Mouse (Mus musculus): ENCODE data around the gene Cars2.
A peak's percentile ranks its signal among the peaks of the same experiment; 100 is the strongest.
"Not testable (repeated sequence)": the region's sequence is repeated elsewhere in the genome, so short reads cannot be mapped to it uniquely, and the experiment has no call there.

Cars2 gene

DNA sequence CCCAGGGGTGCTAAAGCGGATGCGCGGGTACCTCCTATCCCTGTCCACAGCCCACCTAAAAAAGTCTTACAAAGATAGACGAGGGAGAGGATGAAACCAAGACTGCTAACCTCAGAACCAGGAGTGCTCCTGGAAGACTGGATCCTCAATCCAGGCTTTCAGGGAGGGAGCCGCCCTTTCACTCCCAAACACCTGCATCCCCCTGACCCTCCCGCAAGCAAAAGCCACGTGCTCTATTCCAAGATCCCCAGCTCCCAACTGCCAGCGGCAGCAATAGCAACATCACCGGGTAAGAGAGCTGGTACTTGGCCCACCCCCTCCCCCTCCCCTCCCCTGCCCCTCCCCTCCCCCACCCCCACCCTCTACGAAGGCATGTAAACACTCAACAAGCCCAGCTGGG is 75.2 kb downstream of the Cars2 start:
- DNase-seq (ENCODE audit: low spot score) = no peak

DNA sequence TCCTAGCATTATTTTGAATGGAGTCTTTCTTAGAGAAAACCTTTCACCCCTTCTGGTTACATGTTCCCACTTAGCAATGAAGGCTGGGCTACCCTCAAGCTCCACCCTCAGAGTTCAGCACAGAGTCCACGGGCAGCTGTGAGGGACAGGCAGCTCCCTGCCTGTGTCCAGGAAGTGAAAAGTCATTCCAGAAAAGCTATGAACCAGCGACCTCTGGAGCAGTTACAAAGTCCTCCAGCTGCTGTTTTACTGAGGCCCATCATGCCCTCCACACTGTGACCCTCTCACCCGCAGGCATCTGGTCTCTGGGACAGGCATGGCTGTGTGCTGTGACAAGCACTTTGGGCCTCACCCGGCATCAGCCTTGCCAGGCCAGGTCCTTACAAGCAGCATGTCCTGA is 77.5 kb downstream of the Cars2 start:
- peak; percentile 74 for DNase-seq (ENCODE audit: low spot score)

DNA sequence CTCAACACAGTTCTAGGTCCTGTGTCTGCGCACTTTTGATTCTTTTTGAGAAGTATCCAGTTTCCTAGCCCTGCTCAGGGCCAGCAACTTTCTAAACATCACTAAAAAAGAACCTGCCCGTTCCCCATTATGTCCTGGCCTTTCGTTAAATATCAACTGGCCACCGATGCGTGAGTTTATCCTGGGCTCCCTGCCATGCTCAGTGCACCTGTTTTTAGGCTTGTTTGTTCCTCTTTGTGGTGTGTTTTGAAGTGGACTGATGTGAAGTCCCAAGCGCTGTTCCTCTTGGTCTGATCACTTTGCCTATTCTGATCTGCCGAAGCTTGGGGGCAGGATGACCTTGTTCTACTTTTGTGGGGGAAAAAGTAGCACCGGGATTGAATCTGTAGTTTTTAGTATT is 79.3 kb downstream of the Cars2 start:
- no peak for DNase-seq (ENCODE audit: low spot score)

DNA sequence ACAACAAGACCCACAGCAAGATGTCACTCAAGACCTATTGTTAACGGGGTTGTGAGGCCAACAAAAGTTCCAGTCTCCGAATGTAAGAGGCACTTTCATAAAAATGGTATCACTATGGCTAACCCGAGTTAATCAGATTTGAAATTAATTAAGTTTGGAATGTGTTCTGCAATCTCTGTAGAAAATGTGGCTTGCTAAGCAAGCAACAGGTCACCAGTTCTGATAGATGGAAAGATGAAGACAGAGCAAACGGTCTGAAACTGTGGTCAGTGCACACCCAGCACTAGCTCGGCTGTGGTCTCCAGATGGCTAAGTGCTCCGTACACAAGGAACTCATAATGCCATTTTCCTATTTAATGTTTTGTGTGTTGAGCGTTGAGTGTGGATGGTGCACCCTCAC is 79.9 kb downstream of the Cars2 start:
- DNase-seq (ENCODE audit: low spot score) = no peak

DNA sequence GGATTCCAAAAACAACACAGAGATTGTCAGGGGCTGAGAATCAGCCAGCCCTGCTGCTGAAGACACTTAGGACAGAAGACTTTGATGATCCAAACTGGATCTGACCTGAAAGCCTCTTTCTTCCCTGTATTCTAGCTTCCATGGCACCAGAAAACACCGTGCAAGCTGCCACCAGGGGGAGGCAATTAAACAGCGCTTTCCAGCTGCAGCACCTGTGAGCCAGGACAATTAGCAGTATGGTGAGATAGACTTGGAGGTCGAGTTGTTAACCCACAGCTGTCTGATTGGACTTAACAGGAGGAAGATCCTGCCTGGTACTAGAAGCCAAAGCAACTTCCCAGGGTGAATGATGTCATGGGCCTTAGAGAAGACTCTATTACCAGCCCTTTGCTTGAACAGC is 81.5 kb downstream of the Cars2 start:
- DNase-seq (ENCODE audit: low spot score) = peak; percentile 62

DNA sequence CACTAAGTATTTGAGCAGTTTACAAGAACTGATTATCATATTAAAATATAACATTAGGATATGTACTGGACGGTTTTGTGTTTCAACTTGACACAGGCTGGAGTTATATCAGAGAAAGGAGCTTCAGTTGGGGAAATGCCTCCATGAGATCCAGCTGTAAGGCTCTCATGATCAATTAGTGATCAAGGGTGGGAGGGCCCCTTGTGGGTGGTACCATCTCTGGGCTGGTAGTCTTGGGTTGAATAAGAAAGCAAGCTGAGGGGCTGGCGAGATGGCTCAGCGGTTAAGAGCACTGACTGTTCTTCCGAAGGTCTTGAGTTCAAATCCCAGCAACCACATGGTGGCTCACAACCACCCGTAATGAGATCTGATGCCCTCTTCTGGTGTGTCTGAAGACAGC is 84.1 kb downstream of the Cars2 start:
- DNase-seq (ENCODE audit: low spot score) = not testable (repeated sequence)

DNA sequence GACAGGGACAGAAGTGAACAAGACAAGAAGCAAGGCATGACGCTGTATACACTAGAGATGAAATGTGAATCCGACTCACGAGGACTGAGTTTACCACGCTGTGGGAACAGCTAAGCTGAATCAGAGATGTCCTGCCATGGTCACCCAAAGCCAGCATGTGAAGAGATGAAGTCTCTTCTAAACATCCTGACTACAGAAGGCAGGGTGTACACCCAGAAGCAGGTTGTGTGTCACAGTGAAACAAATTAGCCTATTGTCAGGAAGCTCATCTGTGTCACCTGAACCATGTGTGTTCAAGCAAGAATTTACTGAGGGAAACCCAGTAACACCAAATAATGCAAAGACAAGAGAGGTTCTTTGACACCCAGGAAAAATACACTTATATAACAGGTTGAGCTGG is 85.0 kb downstream of the Cars2 start:
- no peak for DNase-seq (ENCODE audit: low spot score)

DNA sequence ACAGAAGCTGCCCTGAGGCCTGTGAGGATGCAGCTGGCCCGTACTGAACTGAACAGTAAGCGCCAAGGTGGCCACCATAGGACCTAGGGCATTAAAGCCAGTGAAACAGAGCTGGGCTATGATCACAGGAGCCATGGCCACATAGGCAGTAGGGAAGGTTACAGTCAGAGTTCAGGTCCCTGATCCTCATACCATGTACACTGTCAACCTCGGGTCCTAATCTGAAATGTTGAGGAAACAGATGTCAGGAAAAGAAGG is 85.9 kb downstream of the Cars2 start:
- no peak for DNase-seq (ENCODE audit: low spot score)
